Mouse (Mus musculus) CD4-positive, CD25-positive, alpha-beta regulatory T cell (primary cell): ENCODE results near the gene Ccnh. TPM values are rescaled to one million over a fixed set of nuclear protein-coding genes. Genes with fewer than 3 reads are reported as not detected.

Source experiments
- polyA plus RNA-seq: library from polyadenylated mRNA; unstranded; fragments of 100-300 nt; shearing (Covaris generic); gene quantifications from one replicate; pipeline ENCODE4 v1.2.1, GENCODE M21; 2017

Gene Ccnh
- 92.1 TPM for polyA plus RNA-seq

DNA sequence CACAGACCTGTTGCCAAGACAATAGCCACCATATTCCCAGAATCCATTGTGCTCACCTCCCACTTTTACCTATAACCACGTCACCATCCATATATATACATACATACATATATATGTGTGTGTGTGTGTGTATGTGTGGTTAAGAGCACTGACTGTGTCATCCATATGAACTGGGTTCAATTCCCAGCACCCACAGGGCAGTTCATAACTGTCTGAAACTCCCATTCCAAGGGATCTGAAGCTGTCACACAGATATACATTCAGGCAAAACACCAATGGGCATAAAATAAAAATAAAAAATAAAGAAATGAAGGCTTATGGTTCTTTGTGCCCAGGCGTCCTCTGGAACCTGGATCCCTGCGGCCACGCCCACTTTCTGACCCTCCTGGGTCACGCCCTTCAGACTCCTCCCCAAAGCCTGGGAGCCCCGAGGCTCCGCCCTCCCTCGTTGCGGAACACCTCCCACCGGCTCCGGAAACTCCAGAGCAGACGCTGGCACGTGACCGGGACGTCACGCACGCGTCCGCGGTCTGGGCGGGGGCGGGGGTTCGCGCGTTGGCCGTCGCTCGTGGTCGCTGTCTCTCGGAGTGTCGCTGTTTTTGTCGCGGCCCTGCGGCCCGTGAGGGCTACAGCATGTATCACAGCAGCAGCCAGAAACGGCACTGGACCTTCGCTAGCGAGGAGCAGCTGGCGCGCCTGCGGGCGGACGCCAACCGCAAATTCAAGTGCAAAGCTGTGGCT is at the start of gene Ccnh:
Gene Ccnh (plus strand): TSS at position 506 of the 741 bp plus-strand sequence.

Other genes starting within 250 kb of the Ccnh start
- gene Rasa1, start 99.7 kb downstream of the Ccnh start, polyA plus RNA-seq, result 117 TPM